Mouse (Mus musculus) inflammation-experienced regulatory T-cells, adult 6 months (primary cell): ENCODE measurements around the gene Cdc40. TPM values are rescaled to one million over a fixed set of nuclear protein-coding genes. Genes with fewer than 3 reads are reported as not detected.

Source experiments
- polyA plus RNA-seq, 3 experiments: library from polyadenylated mRNA; unstranded; fragments of 100-300 nt; shearing (Covaris generic); gene quantifications; one replicate each; pipeline ENCODE4 v1.2.1; 2017

Gene Cdc40
- polyA plus RNA-seq, 3 experiments from 2014 or later, result 58.8 to 86.5 (median 75.6) TPM

Other genes starting within 250 kb of the Cdc40 start
- not detected for gene Mettl24, start 200.0 kb downstream of the Cdc40 start, polyA plus RNA-seq
- gene Wasf1, start 164 bp upstream of the Cdc40 start, polyA plus RNA-seq, result under 1 TPM in 1 of 3 experiments, not detected in 2; 0.29 TPM
- not detected for gene Gpr6, start 189.0 kb upstream of the Cdc40 start, polyA plus RNA-seq